Comparison of ENCODE assay signal across 10 mouse cellular contexts in the genomic region with DNA sequence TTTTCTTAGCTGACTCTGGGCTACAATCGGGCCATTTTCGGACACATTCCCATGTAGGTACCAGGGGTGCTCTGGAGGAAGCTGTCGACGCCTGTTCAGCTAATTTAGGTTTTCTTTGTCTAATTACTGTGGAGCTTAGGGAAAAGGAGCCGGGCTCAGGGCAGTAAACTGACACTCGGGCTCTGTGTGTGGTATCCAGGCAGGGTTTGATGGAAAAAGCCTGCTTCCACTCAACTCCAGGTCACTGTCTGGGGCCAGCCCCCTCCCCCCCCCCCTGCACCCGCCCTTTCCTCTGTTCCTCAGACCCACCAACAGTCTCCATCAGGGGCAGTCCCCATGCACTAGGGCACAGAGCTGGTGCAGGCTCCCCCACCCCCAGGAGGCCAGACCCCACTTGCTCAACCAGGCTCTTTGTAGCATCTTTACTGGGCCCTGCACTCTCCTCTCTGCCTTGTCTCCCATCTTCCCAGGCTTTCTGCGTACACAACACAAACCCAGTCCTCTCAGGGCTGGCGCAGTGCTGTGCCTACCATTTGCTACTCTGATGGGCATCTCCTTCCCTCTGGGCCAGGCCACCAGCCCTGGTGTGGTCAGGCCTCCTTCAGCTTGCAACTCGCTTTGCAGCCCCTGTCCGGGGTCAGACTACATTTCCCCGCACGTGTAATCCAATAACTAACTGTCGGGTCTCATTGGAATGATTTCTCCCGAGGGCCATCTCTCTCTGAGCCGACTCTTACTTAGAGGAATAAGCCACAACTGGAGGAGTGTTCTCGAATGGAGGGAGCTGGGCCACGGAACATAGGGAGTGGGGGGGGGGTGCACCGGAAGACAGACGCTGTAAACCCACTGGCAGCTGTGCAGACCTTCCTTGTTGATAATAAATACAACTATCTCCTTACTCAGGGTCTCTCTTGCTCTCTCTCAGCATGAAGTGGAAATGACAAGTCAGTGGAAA. TPM values are rescaled to one million over a fixed set of nuclear protein-coding genes. Genes with fewer than 3 reads are reported as not detected.
A peak's percentile ranks its signal among the peaks of the same experiment; 100 is the strongest.
DNase-seq lines count a peak whose midpoint lies in the region; ATAC-seq lines count a peak whose summit lies in the region.
"Had no signal": no experiment of that assay in that cellular context is flagged by ENCODE, and none has a peak within 500 bp of the region (broad histone marks: within the 10 kb centered on the region; RNA-seq: fewer than 3 reads in every experiment).

No protein-coding gene starts in this region.

- H3K4me3 ChIP-seq in heart, embryonic 16.5 days (ENCODE audit: low read length) = peak overlapping the region; percentile 60; the same call in 1 of the 2 replicates
- H3K4me3 ChIP-seq in embryonic facial prominence, embryonic 10.5 days = peak overlapping the region; percentile 70
- H3K4me3 ChIP-seq in limb, embryonic 10.5 days = peak overlapping the region; percentile 55; the same call in 1 of the 2 replicates
- H3K4me3 ChIP-seq in neural tube, embryonic 15.5 days (replicated peaks) = peak overlapping the region; percentile 45; the same call in 1 of the 2 replicates

- ATAC-seq in heart, embryonic 16.5 days (replicated peaks; ENCODE audit: extremely low read depth, insufficient read depth, low FRiP score) = no peak
- ATAC-seq in neural tube, embryonic 15.5 days (ENCODE audit: low FRiP score) = no peak
- ATAC-seq in CD4-positive, CD25-positive, alpha-beta regulatory T cell, adult 4 months = no peak
- ATAC-seq in erythroblast, adult 5-6 weeks (replicated peaks; ENCODE audit: low FRiP score, poor library complexity, severe bottlenecking) = no peak
- ATAC-seq: inflammation-experienced regulatory T-cells, adult 6 months had no signal

- peaks cover 16% of the 10 kb centered on the region for H3K4me1 ChIP-seq in heart, embryonic 16.5 days (ENCODE audit: control insufficient read depth, insufficient read depth, low read length)
- H3K4me1 ChIP-seq in embryonic facial prominence, embryonic 10.5 days = peaks cover 74% of the 10 kb centered on the region
- H3K4me1 ChIP-seq in limb, embryonic 10.5 days = peaks cover 53% of the 10 kb centered on the region
- H3K4me1 ChIP-seq in neural tube, embryonic 15.5 days = peaks cover 36% of the 10 kb centered on the region

- no peaks in the 10 kb centered on the region for H3K9me3 ChIP-seq in heart, embryonic 16.5 days (replicated peaks; ENCODE audit: control insufficient read depth, low read length)
- H3K9me3 ChIP-seq in embryonic facial prominence, embryonic 10.5 days = no peaks in the 10 kb centered on the region
- no peaks in the 10 kb centered on the region for H3K9me3 ChIP-seq in limb, embryonic 10.5 days (replicated peaks)
- H3K9me3 ChIP-seq in neural tube, embryonic 15.5 days (replicated peaks) = no peaks in the 10 kb centered on the region

- intact Hi-C loops in heart, postnatal 14 days (cut with DNase I) = loop anchor here (10.0 kb wide), 1 partner anchor 629 kb away; no protein-coding TSS in a partner anchor

- H3K9ac ChIP-seq in heart, embryonic 16.5 days (ENCODE audit: low read length) = no peak overlapping the region
- H3K9ac ChIP-seq in neural tube, embryonic 15.5 days (replicated peaks) = no peak overlapping the region

- peaks cover 96% of the 10 kb centered on the region for H3K27me3 ChIP-seq in heart, embryonic 16.5 days (ENCODE audit: control insufficient read depth, insufficient read depth, low read length)
- H3K27me3 ChIP-seq in embryonic facial prominence, embryonic 10.5 days (replicated peaks; ENCODE audit: low read depth, poor library complexity, severe bottlenecking) = peaks cover 100% of the 10 kb centered on the region
- H3K27me3 ChIP-seq in limb, embryonic 10.5 days (ENCODE audit: low read depth, poor library complexity, severe bottlenecking) = peaks cover 100% of the 10 kb centered on the region
- peaks cover 97% of the 10 kb centered on the region for H3K27me3 ChIP-seq in neural tube, embryonic 15.5 days (replicated peaks)

- H3K27ac ChIP-seq in heart, embryonic 16.5 days (ENCODE audit: low read length) = no peak overlapping the region
- H3K27ac ChIP-seq in embryonic facial prominence, embryonic 10.5 days (replicated peaks) = peak overlapping the region; percentile 86
- H3K27ac ChIP-seq in limb, embryonic 10.5 days = no peak overlapping the region
- H3K27ac ChIP-seq in neural tube, embryonic 15.5 days (replicated peaks) = 0 out of 2 replicates have a peak overlapping the region, but pooled peaks have one; percentile 23

- no peaks in the 10 kb centered on the region for H3K36me3 ChIP-seq in heart, embryonic 16.5 days (ENCODE audit: control insufficient read depth, insufficient read depth)
- no peaks in the 10 kb centered on the region for H3K36me3 ChIP-seq in embryonic facial prominence, embryonic 10.5 days (replicated peaks)
- no peaks in the 10 kb centered on the region for H3K36me3 ChIP-seq in limb, embryonic 10.5 days
- no peaks in the 10 kb centered on the region for H3K36me3 ChIP-seq in neural tube, embryonic 15.5 days

- no peak for DNase-seq in heart, postnatal 14 days
- DNase-seq in embryonic facial prominence, embryonic 10.5 days (ENCODE audit: low spot score) = peak; percentile 83
- peak; percentile 65 for DNase-seq in limb, embryonic 10.5 days (ENCODE audit: low spot score)
- DNase-seq in cerebellum, adult 8-10 months = no peak

- 4% methylated on average over 20 of the region's 20 CpGs for WGBS in heart, embryonic 16.5 days
- WGBS in embryonic facial prominence, embryonic 10.5 days = under 1% methylated on average over 20 of the region's 20 CpGs
- WGBS in limb, embryonic 10.5 days = under 1% methylated on average over 20 of the region's 20 CpGs
- under 1% methylated on average over 19 of the region's 20 CpGs for WGBS in neural tube, embryonic 15.5 days

- no peak overlapping the region; the same call in 1 of the 2 replicates for H3K4me2 ChIP-seq in heart, embryonic 16.5 days (ENCODE audit: low read depth, low read length)
- peak overlapping the region; percentile 79 for H3K4me2 ChIP-seq in neural tube, embryonic 15.5 days

RNA-seq across cellular contexts. Expression of gene Foxf2, which starts 1.4 kb away (rescaled TPM):
- polyA plus RNA-seq in heart, embryonic 16.5 days (2015; fragmentation: Nextera tagmentation; extraction: Ambion mirVana) = 0.22 and 1.6 TPM in 2 replicates
- total RNA-seq in heart, postnatal 14 days (2021) = under 1 TPM in 1 of 2 experiments, not detected in 1; 0.10 TPM
- 10.8 and 12.8 TPM in 2 replicates for polyA plus RNA-seq in embryonic facial prominence, embryonic 10.5 days (2016; fragmentation: Nextera tagmentation; extraction: Ambion mirVana)
- 0.44 and 0.75 TPM in 2 replicates for polyA plus RNA-seq in limb, embryonic 10.5 days (2016; fragmentation: Nextera tagmentation; extraction: Ambion mirVana)
- 4.5 and 6.3 TPM in 2 replicates for polyA plus RNA-seq in neural tube, embryonic 15.5 days (2015; fragmentation: Nextera tagmentation; extraction: Ambion mirVana)
- not detected for polyA plus RNA-seq in CD4-positive, CD25-positive, alpha-beta regulatory T cell, adult 4 months (2017; shearing (Covaris generic))
- not detected in 2 replicates for total RNA-seq in erythroblast, adult 5-6 weeks (2015; ENCODE audit: low replicate concordance)
- total RNA-seq in erythroblast, adult 5-6 weeks (2017; ENCODE audit: low replicate concordance) = not detected in 2 replicates
- polyA plus RNA-seq: inflammation-experienced regulatory T-cells, adult 6 months; testis, adult 2 months had no signal

Comparison
In these comparisons a context has a peak if more than half of its experiments do, and no peak if none do; other contexts are left out.
1. H3K27ac ChIP-seq: peak in embryonic facial prominence, embryonic 10.5 days (single experiment) and neural tube, embryonic 15.5 days (single experiment); none in heart, embryonic 16.5 days (single experiment) and limb, embryonic 10.5 days (single experiment).
2. DNase-seq: peak in embryonic facial prominence, embryonic 10.5 days (single experiment) and limb, embryonic 10.5 days (single experiment); none in heart, postnatal 14 days (0 of 2) and cerebellum, adult 8-10 months (single experiment).
3. Peak in every context shown above with its lines, with median percentiles within 50 percentile points of each other: H3K4me3 ChIP-seq.